Mouse (Mus musculus) colon, adult 2 months (tissue): ENCODE data around the gene Tdpoz1. TPM values are rescaled to one million over a fixed set of nuclear protein-coding genes. Genes with fewer than 3 reads are reported as not detected.

ENCODE experiments used
- polyA plus RNA-seq: library from polyadenylated mRNA; depleted of rRNA; stranded (reverse); fragments of >200 nt; gene quantifications from 2 replicates; pipeline ENCODE4 v1.2.3, GENCODE M21; 2012; rRNA removed

Gene Tdpoz1
- not detected in 2 replicates for polyA plus RNA-seq

GRCm38 (mm10) chr3:93676210-93676609 is at the start of gene Tdpoz1:
Gene Tdpoz1, minus strand, starts transcription at chr3:93676310.

DNA sequence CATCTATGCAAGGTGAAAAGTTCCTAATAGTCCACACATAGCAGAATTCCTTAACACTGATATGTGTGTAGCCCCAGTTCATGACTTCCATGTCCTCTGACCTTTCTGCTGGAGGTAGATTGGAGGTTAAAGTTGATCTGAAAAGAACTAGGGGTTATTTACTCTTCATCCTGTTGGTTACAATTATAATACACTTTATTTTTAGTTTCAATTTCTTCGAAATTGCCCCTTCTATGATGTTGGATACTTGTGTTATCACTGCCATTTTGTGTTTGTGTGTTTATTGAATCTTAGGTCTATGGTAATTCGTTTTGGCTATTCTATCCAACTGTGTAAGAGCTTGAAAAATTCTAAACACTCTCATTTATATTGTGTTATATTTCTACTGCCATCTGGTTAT is 16.9 kb upstream of the Tdpoz1 start, which contains the start of gene Gm37596:
Gm37596 (minus strand) TSS at position 101 of the 400 bp plus-strand sequence.

GRCm38 (mm10) chr3:93652586-93652985 is 23.5 kb downstream of the Tdpoz1 start, which contains the start of gene Tdpoz2:
Gene Tdpoz2, minus strand, starts transcription at chr3:93652686.

Other genes with a start within 250 kb of the Tdpoz1 start
- 0.05 TPM in 2 replicates for gene Tchh, start 234.0 kb downstream of the Tdpoz1 start, polyA plus RNA-seq
- gene Tchhl1, start 207.6 kb downstream of the Tdpoz1 start, polyA plus RNA-seq = not detected in 2 replicates
- 85.5 and 91.8 TPM in 2 replicates for gene S100a11, start 155.8 kb downstream of the Tdpoz1 start, polyA plus RNA-seq
- 143 and 148 TPM in 2 replicates for gene S100a10, start 121.2 kb downstream of the Tdpoz1 start, polyA plus RNA-seq
- not detected in 2 replicates for gene Tdpoz2, start 23.6 kb downstream of the Tdpoz1 start, polyA plus RNA-seq
- not detected in 2 replicates for gene Gm37596, start 16.8 kb upstream of the Tdpoz1 start, polyA plus RNA-seq
- not detected in 2 replicates for gene Gm5773, start 96.7 kb upstream of the Tdpoz1 start, polyA plus RNA-seq
- not detected in 2 replicates for gene Tdpoz4, start 120.1 kb upstream of the Tdpoz1 start, polyA plus RNA-seq
- not detected in 2 replicates for gene Tdpoz3, start 149.7 kb upstream of the Tdpoz1 start, polyA plus RNA-seq